Mouse (Mus musculus) MEL (cell line): ENCODE results near the gene Lrrc4c. TPM values are rescaled to one million over a fixed set of nuclear protein-coding genes. Genes with fewer than 3 reads are reported as not detected.

Source experiments
- DNase-seq: peaks from one replicate; pipeline ENCODE4 v3.0.0; 2011; ENCODE audit warnings: low read depth, low spot score
- H3K27ac ChIP-seq: 2 replicates; pipeline ENCODE4 v1.5.1; 2012; ENCODE audit warnings: low read depth, mild to moderate bottlenecking, control low read depth, low read length, moderate library complexity; ENCODE audit not compliant: control insufficient read depth
- H3K27me3 ChIP-seq, 2 experiments: fragments of 150-350 bp in 1 of 2; sonication (generic) in 1 of 2; 2 replicates each; pipeline ENCODE4 v1.6.1; 2012; ENCODE audit warnings: low read length in 2 of 2, mild to moderate bottlenecking in 2 of 2, improper control_type of control experiment in 1 of 2, moderate library complexity in 1 of 2; ENCODE audit not compliant: insufficient read depth in 2 of 2, control insufficient read depth in 1 of 2
- H3K36me3 ChIP-seq, 2 experiments: 2 replicates each; pipeline ENCODE4 v1.6.1; 2012 to 2014; ENCODE audit warnings: low read length in 2 of 2, improper control_type of control experiment in 1 of 2, inconsistent platforms in 1 of 2, mild to moderate bottlenecking in 1 of 2; ENCODE audit not compliant: insufficient read depth in 2 of 2, control insufficient read depth in 1 of 2
- H3K4me1 ChIP-seq, 2 experiments: fragments of 150-350 bp in 1 of 2; sonication (generic) in 1 of 2; 2 replicates each; pipeline ENCODE4 v1.6.1; 2012; ENCODE audit warnings: low read length in 2 of 2, improper control_type of control experiment in 1 of 2, mild to moderate bottlenecking in 1 of 2; ENCODE audit not compliant: insufficient read depth in 2 of 2, control insufficient read depth in 1 of 2
- H3K4me3 ChIP-seq, 2 experiments: fragments of 150-350 bp in 1 of 2; sonication (generic) in 1 of 2; 2 replicates each; pipeline ENCODE4 v1.5.1; 2012; ENCODE audit warnings: low read depth in 2 of 2, low read length in 2 of 2, mild to moderate bottlenecking in 2 of 2, moderate library complexity in 2 of 2, control low read depth in 1 of 2, improper control_type of control experiment in 1 of 2; ENCODE audit not compliant: control insufficient read depth in 1 of 2, insufficient read depth in 1 of 2
- H3K79me2 ChIP-seq: 2 replicates; pipeline ENCODE4 v1.6.1; 2012; ENCODE audit warnings: mild to moderate bottlenecking, low read length, moderate library complexity; ENCODE audit not compliant: control insufficient read depth, poor library complexity, insufficient read depth
- H3K9ac ChIP-seq: 2 replicates; pipeline ENCODE4 v1.6.1; 2012; ENCODE audit warnings: low read depth, mild to moderate bottlenecking, control low read depth, low read length, moderate library complexity; ENCODE audit not compliant: control insufficient read depth, poor library complexity, severe bottlenecking
- H3K9me3 ChIP-seq: fragments of 150-350 bp; sonication (generic); replicated peaks from 2 replicates; pipeline ENCODE4 v1.6.1; 2012; ENCODE audit warnings: mild to moderate bottlenecking, low read length, improper control_type of control experiment, moderate library complexity; ENCODE audit not compliant: insufficient read depth
- CHD2 ChIP-seq: IDR thresholded peaks from 2 replicates; pipeline ENCODE4 v1.6.1; 2011; ENCODE audit warnings: low read length, improper control_type of control experiment
- ELF1 ChIP-seq: IDR thresholded peaks from 2 replicates; pipeline ENCODE4 v1.6.1; 2014; ENCODE audit warnings: low read depth, mild to moderate bottlenecking, inconsistent platforms, low read length, improper control_type of control experiment, moderate library complexity
- EP300 ChIP-seq, 2 experiments: IDR thresholded peaks; 2 replicates each; pipeline ENCODE4 v1.6.1; 2011; ENCODE audit warnings: improper control_type of control experiment in 2 of 2, low read length in 2 of 2, low read depth in 1 of 2, mild to moderate bottlenecking in 1 of 2
- GATA1 ChIP-seq: IDR thresholded peaks from 2 replicates; pipeline ENCODE4 v1.6.1; 2011; ENCODE audit warnings: low read depth, low read length, improper control_type of control experiment
- HCFC1 ChIP-seq: IDR thresholded peaks from 2 replicates; pipeline ENCODE4 v1.6.1; 2012; ENCODE audit warnings: low read depth, mild to moderate bottlenecking, inconsistent platforms, low read length, improper control_type of control experiment, moderate library complexity
- JUND ChIP-seq: IDR thresholded peaks from 2 replicates; pipeline ENCODE4 v1.6.1; 2011; ENCODE audit warnings: low read depth, mild to moderate bottlenecking, improper control_type of control experiment, low read length
- MAFK ChIP-seq: IDR thresholded peaks from 2 replicates; pipeline ENCODE4 v1.6.1; 2011; ENCODE audit warnings: low read depth, mild to moderate bottlenecking, low read length, improper control_type of control experiment, borderline replicate concordance
- MXI1 ChIP-seq: IDR thresholded peaks from 2 replicates; pipeline ENCODE4 v1.6.1; 2011; ENCODE audit warnings: mild to moderate bottlenecking, low read depth, low read length, improper control_type of control experiment
- MYB ChIP-seq: IDR thresholded peaks from 2 replicates; pipeline ENCODE4 v1.6.1; 2011; ENCODE audit warnings: mild to moderate bottlenecking, low read depth, low read length, improper control_type of control experiment
- POLR2A ChIP-seq, 2 experiments: IDR thresholded peaks; 2 replicates each; pipeline ENCODE4 v1.6.1; 2011 to 2012; ENCODE audit warnings: low read length in 2 of 2, mild to moderate bottlenecking in 2 of 2, control low read depth in 1 of 2, improper control_type of control experiment in 1 of 2, low read depth in 1 of 2, moderate library complexity in 1 of 2; ENCODE audit not compliant: control insufficient read depth in 1 of 2, insufficient read depth in 1 of 2, poor library complexity in 1 of 2
- POLR2AphosphoS2 ChIP-seq: IDR thresholded peaks from 2 replicates; pipeline ENCODE4 v1.6.1; 2011; ENCODE audit warnings: low read length, improper control_type of control experiment
- RAD21 ChIP-seq: IDR thresholded peaks from 2 replicates; pipeline ENCODE4 v1.6.1; 2011; ENCODE audit warnings: mild to moderate bottlenecking, low read depth, low read length, improper control_type of control experiment
- RCOR1 ChIP-seq: IDR thresholded peaks from 2 replicates; pipeline ENCODE4 v1.6.1; 2012; ENCODE audit warnings: low read depth, mild to moderate bottlenecking, inconsistent platforms, low read length, improper control_type of control experiment
- TBP ChIP-seq: IDR thresholded peaks from 2 replicates; pipeline ENCODE4 v1.8.0; 2011; ENCODE audit warnings: low read depth, low read length, improper control_type of control experiment
- TCF12 ChIP-seq: IDR thresholded peaks from 2 replicates; pipeline ENCODE4 v1.6.1; 2014; ENCODE audit warnings: low read depth, mild to moderate bottlenecking, inconsistent platforms, low read length, improper control_type of control experiment, moderate library complexity
- UBTF ChIP-seq: IDR thresholded peaks from 2 replicates; pipeline ENCODE4 v1.6.1; 2012; ENCODE audit warnings: low read depth, mild to moderate bottlenecking, inconsistent platforms, low read length, improper control_type of control experiment, moderate library complexity, borderline replicate concordance; ENCODE audit not compliant: insufficient read depth
- ZNF384 ChIP-seq: IDR thresholded peaks from 2 replicates; pipeline ENCODE4 v1.6.1; 2012; ENCODE audit warnings: low read depth, mild to moderate bottlenecking, inconsistent platforms, low read length, improper control_type of control experiment
- polyA plus RNA-seq, 2 experiments: library from polyadenylated mRNA; stranded (reverse) in 1 of 2; unstranded in 1 of 2; fragments of >175 nt in 1 of 2; fragments of >200 nt in 1 of 2; gene quantifications; 2 replicates each; pipeline versions ENCODE4 v1.2.1 to v1.2.4; 2012; ENCODE audit warnings: low replicate concordance in 2 of 2, low read depth in 1 of 2; ENCODE audit not compliant: insufficient read length in 2 of 2, insufficient read depth in 1 of 2, missing spikeins in 1 of 2
- total RNA-seq: library from RNA; depleted of rRNA; stranded (reverse); fragments of 300-350 nt; gene quantifications from 2 replicates; pipeline ENCODE4 v1.2.3, GENCODE M21; 2012

The Lrrc4c gene
- total and polyA plus RNA-seq, 3 experiments: not detected

DNA sequence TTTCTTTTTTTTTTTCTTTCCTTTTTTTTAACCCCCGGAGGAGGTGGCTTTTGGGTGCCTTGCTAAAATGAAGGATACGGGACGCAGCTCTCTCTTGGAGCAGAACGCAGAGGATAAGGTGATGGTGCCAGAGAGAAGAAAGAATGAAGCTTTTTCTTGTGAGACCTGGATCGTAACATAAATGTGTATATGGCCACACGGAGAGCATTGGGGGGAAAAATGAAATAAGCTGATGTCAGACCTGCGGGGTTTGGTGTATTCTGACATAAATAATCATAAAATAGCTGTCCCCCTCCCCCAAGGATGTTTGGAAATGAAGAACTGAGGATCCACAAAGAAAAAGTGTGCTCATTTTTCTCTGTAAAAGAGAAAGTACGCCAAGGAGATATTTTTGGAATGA is 1149.7 kb downstream of the Lrrc4c start:
- no peak overlapping the region for H3K4me3 ChIP-seq
- no peaks in the 10 kb centered on the region for H3K9me3 ChIP-seq
- DNase-seq: no peak
- H3K9ac ChIP-seq: no peak overlapping the region
- H3K27me3 ChIP-seq: no peaks in the 10 kb centered on the region
- no peak overlapping the region for H3K27ac ChIP-seq
- TF ChIP-seq EP300 (IDR thresholded peaks at IDR 0.05; ENCODE audit: low read depth in 1 of 2, low read length in 2 of 2): no peak
- TF ChIP-seq TBP: no peak
- TF ChIP-seq RCOR1: no peak
- TF ChIP-seq JUND: no peak
- no peak for TF ChIP-seq POLR2AphosphoS2
- TF ChIP-seq MAFK: no peak
- TF ChIP-seq CHD2: no peak
- TF ChIP-seq POLR2A (IDR thresholded peaks at IDR 0.05; ENCODE audit: control insufficient read depth in 1 of 2, insufficient read depth in 1 of 2, low read depth in 1 of 2, low read length in 2 of 2, poor library complexity in 1 of 2): no peak
- TF ChIP-seq ELF1: no peak
- no peaks in the 10 kb centered on the region for H3K36me3 ChIP-seq
- no peaks in the 10 kb centered on the region for H3K4me1 ChIP-seq
- H3K79me2 ChIP-seq: no peaks in the 10 kb centered on the region

DNA sequence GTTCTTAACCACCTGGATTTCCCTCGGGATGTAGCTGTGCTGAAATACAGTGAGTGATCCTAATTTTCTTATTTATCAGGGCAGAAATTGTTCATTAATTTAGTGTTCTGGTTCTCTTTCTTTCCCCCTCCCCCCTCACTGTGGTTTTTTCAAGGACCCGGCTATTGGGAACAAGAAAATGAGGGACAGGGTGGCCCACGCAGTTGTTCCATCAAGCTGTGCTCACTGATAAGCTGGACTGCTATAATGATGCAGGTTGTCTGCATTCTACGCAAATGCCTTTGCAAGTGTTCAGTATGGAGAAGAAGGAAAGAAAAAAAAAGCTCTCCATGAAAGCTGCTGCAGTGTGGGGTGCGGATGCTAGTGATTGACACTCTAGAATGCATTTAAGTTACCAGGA is 1150.4 kb downstream of the Lrrc4c start:
- Histone ChIP-seq H3K27me3 (no peaks in the 10 kb centered on the region), H3K4me3 (no peak overlapping the region)
- TF ChIP-seq RAD21 (no peak), ZNF384 (no peak), GATA1 (no peak), MYB (no peak), MXI1 (no peak), TCF12 (no peak)

DNA sequence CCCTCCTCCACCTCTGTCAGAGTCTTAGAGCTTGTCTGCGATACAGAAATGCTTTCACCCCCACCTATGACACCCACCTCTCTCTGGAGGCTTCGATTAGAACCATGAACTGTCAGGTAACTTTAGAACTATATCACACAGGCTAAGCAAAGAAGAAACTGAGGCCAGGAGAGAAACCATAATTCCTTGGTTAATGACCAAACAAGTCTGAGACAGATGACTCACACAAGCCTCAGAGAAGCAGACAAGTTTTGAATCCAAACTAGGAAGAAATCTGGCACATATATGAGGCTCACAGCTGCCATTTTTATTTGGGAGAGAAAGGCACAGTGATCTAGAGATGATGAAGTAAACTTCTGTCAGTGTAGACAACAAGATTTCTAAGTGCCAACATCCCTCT is 1151.4 kb downstream of the Lrrc4c start:
- H3K4me3 ChIP-seq: no peak overlapping the region
- H3K4me1 ChIP-seq: no peaks in the 10 kb centered on the region
- TF ChIP-seq UBTF (no peak), GATA1 (no peak), HCFC1 (no peak)
- no peak overlapping the region for H3K9ac ChIP-seq
- no peaks in the 10 kb centered on the region for H3K79me2 ChIP-seq
- H3K27me3 ChIP-seq: no peaks in the 10 kb centered on the region
- H3K9me3 ChIP-seq: no peaks in the 10 kb centered on the region
- no peak overlapping the region for H3K27ac ChIP-seq
- H3K36me3 ChIP-seq: no peaks in the 10 kb centered on the region
- no peak for DNase-seq

More for the DNA sequence above, 1150.4 kb downstream of the Lrrc4c start:
- H3K79me2 ChIP-seq: no peaks in the 10 kb centered on the region
- H3K4me1 ChIP-seq: no peaks in the 10 kb centered on the region
- H3K27ac ChIP-seq: no peak overlapping the region
- no peaks in the 10 kb centered on the region for H3K36me3 ChIP-seq
- no peak overlapping the region for H3K9ac ChIP-seq
- DNase-seq: no peak
- H3K9me3 ChIP-seq: no peaks in the 10 kb centered on the region
